Mouse (Mus musculus) embryonic stem cell, embryonic (primary cell): ENCODE measurements around the gene Zc4h2.

ENCODE experiments used
- CTCF ChIA-PET, 4 experiments: fragments of 300-600 bp in 2 of 4; fragments of 350-600 bp in 2 of 4; sonication (Branson Sonifier 250); formaldehyde crosslinking; loops; one replicate each; lab custom pipeline; 2022; ENCODE audit warnings: inconsistent platforms in 2 of 4; lab: Charles Lee
- POLR2A ChIA-PET, 4 experiments: fragments of 300-600 bp in 2 of 4; fragments of 350-600 bp in 2 of 4; sonication (Branson Sonifier 250); formaldehyde crosslinking; loops; one replicate each; lab custom pipeline; 2022; ENCODE audit warnings: antibody characterized with exemption in 4 of 4, inconsistent platforms in 1 of 4; lab: Charles Lee

Zc4h2 gene

GRCm38 (mm10) chrX:95657804-95658599 is at the start of gene Zc4h2:
Zc4h2 (minus strand) TSS chrX:95658509.
- POLR2A ChIA-PET: interaction anchor here in 2 of 4 experiments (0.7 to 0.9 kb wide), 3 partner anchors 79 to 299 kb away, joined by 3 read pairs; partner anchors contain the start of gene Las1l (in 1 of the 2)

GRCm38 (mm10) chrX:95687119-95687518 is 28.8 kb upstream of the Zc4h2 start:
- ChIA-PET CTCF (no interaction called here), POLR2A (interaction anchor here in 1 of 4 experiments (0.6 kb wide), 1 partner anchor 411 kb away, joined by 3 read pairs; no protein-coding TSS in a partner anchor)

More at GRCm38 (mm10) chrX:95657804-95658599, at the start of gene Zc4h2:
- CTCF ChIA-PET: no interaction called here

DNA sequence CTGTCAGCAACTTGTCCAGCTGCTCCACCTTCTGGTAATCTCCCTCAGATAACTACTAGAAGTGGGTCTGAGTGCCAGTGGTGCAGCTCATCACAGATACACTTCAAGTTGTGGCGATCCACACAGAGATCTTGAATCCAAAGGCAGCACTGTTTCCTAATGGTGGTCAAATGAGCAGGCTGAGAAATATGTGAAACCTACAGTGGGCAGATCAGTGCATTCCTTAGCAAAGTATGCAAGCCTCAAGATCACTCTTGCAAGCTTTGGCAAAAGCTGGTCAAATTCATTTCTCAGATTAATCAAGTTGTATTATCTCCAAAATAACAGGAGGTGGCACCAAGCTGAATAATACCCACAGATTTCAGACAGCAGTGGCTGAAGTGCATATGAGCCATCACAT is 23.9 kb upstream of the Zc4h2 start:
- CTCF ChIA-PET: no interaction called here
- POLR2A ChIA-PET: no interaction called here

- CTCF ChIA-PET: no interaction called here
- POLR2A ChIA-PET: interaction anchor here in 1 of 4 experiments (0.7 kb wide), 1 partner anchor 187 kb away, joined by 3 read pairs; no protein-coding TSS in a partner anchor
Observed at GRCm38 (mm10) chrX:95658600-95659084, 333 bp upstream of the Zc4h2 start.

GRCm38 (mm10) chrX:95600609-95601008 is 57.7 kb downstream of the Zc4h2 start:
- CTCF ChIA-PET: no interaction called here

More at GRCm38 (mm10) chrX:95600609-95601008, 57.7 kb downstream of the Zc4h2 start:
- POLR2A ChIA-PET: no interaction called here
